Mouse (Mus musculus): ENCODE measurements around the gene Nfic. TPM values are rescaled to one million over a fixed set of nuclear protein-coding genes. Genes with fewer than 3 reads are reported as not detected.
A peak's percentile ranks its signal among the peaks of the same experiment; 100 is the strongest.

Gene Nfic
- polyA plus RNA-seq, 1 experiment from 2014 or later = 19.7 TPM

DNA sequence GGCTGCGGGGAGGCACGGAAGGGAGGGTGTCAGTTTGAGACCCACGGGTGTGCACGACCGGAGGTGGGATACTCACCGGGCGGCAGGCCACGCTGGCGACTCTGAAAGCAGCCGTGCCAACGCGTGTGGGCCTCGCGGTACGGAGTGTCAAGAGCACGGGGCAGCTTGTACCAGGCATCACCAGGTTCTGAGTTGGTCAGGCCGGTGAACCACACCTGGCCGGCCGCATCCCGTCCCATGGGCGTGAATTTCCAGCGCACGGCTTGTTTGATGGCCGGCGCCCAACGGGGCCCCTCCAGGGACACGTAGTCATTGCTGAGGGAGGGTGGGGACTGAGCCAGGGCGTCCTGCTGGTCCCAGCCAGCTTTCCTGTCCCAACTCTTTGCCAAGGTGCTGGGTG, 90.8 kb downstream of the Nfic start:
- Histone ChIP-seq H3K36me3 (peaks cover 36% of the 10 kb centered on the region), H3K27me3 (peaks cover 36% of the 10 kb centered on the region), H3K27ac (replicated peaks) (no peak overlapping the region), H3K4me1 (peaks cover 52% of the 10 kb centered on the region), H3K4me2 (replicated peaks) (peak overlapping the region; percentile 48), H3K9me3 (no peaks in the 10 kb centered on the region), H3K4me3 (peak overlapping the region; percentile 28), H3K9ac (replicated peaks) (no peak overlapping the region; the same call in 1 of the 2 replicates)
- WGBS = 11% methylated on average over 28 of the region's 28 CpGs
- no peak; the same call in 1 of the 2 replicates for ATAC-seq (ENCODE audit: low FRiP score, low read depth)

DNA sequence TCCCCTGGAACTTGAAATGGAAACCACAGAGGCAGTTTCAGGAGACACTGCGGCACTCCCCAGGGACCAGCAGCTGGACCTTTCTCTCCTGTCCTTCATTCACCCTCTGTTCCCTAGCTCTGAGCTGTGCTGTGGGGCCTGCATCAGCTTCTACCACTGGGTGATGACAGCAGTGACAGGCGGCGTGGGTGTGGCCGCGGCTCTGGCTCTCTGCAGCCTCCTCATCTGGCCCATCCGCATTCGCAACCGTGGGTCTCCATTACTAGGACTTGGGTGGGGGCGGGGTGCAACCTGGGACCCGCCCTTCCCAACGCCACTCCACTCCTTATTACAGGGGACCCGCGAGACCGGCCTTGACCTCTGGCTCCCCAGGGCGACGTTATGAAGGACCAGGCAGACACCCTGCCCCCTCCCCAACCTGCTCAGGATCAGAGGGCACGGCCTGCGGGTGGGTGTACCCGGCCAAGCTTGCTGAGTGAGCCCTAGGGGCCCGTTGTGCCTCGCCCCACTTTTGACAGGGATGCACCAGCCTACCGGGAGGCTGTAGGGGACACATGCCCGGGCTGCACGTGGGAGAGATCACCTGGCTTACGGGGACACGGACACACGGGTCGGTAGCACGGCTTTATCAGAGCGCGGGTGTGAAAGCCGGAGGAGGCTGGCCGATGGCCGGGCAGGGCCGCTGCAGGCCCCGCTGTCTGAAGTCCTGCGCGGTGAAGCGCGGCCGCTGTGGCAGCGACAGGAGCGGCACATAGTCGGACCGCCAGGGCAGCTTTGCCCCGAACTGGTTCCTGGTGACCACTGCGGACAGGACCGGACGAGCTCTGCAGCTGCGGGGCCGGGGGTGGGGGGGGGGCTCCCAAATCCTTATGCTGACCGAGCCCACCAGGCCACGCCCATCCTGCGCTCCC, 91.7 kb downstream of the Nfic start:
- Histone ChIP-seq H3K4me1 (peaks cover 62% of the 10 kb centered on the region), H3K9me3 (no peaks in the 10 kb centered on the region), H3K4me3 (peak overlapping the region; percentile 28), H3K27me3 (peaks cover 38% of the 10 kb centered on the region), H3K4me2 (replicated peaks) (peak overlapping the region; percentile 48), H3K27ac (replicated peaks) (no peak overlapping the region), H3K36me3 (peaks cover 27% of the 10 kb centered on the region), H3K9ac (replicated peaks) (peak overlapping the region; percentile 28; the same call in 1 of the 2 replicates)
- WGBS = 12% methylated on average over 49 of the region's 54 CpGs
- no peak for ATAC-seq (ENCODE audit: low FRiP score, low read depth)

- ATAC-seq (ENCODE audit: low FRiP score, low read depth) = no peak
- H3K9me3 ChIP-seq = no peaks in the 10 kb centered on the region
These were observed 93.0 kb downstream of the Nfic start for GRCm38 (mm10) chr10:81362336-81362949.

GRCm38 (mm10) chr10:81360721-81361120, 94.7 kb downstream of the Nfic start:
- 78% methylated on average over 8 of the region's 8 CpGs for whole genome bisulfite sequencing
- Histone ChIP-seq H3K9me3 (no peaks in the 10 kb centered on the region), H3K27me3 (peaks cover 56% of the 10 kb centered on the region), H3K36me3 (no peaks in the 10 kb centered on the region), H3K9ac (replicated peaks) (no peak overlapping the region), H3K4me3 (no peak overlapping the region), H3K4me2 (replicated peaks) (no peak overlapping the region), H3K4me1 (peaks cover 66% of the 10 kb centered on the region), H3K27ac (replicated peaks) (no peak overlapping the region)
- no peak for ATAC-seq (ENCODE audit: low FRiP score, low read depth)

More at GRCm38 (mm10) chr10:81362336-81362949, 93.0 kb downstream of the Nfic start:
- H3K27me3 ChIP-seq = peaks cover 50% of the 10 kb centered on the region
- H3K4me2 ChIP-seq (replicated peaks) = no peak overlapping the region
- no peak overlapping the region for H3K9ac ChIP-seq (replicated peaks)
- no peak overlapping the region for H3K27ac ChIP-seq (replicated peaks)
- WGBS = 80% methylated on average over 12 of the region's 12 CpGs
- H3K36me3 ChIP-seq = peaks cover 14% of the 10 kb centered on the region
- peaks cover 73% of the 10 kb centered on the region for H3K4me1 ChIP-seq
- H3K4me3 ChIP-seq = no peak overlapping the region

- Histone ChIP-seq H3K9me3 (no peaks in the 10 kb centered on the region), H3K4me3 (no peak overlapping the region), H3K27me3 (peaks cover 51% of the 10 kb centered on the region), H3K9ac (replicated peaks) (0 out of 2 replicates have a peak overlapping the region, but pooled peaks have one; percentile 15), H3K4me1 (peaks cover 48% of the 10 kb centered on the region), H3K36me3 (no peaks in the 10 kb centered on the region), H3K27ac (replicated peaks) (no peak overlapping the region), H3K4me2 (replicated peaks) (peak overlapping the region; percentile 99)
- WGBS = 56% methylated on average over 1 of the region's 1 CpGs
- ATAC-seq (ENCODE audit: low FRiP score, low read depth) = no peak
These were observed 96.6 kb downstream of the Nfic start for GRCm38 (mm10) chr10:81358841-81359240.

GRCm38 (mm10) chr10:81358209-81358608, 97.2 kb downstream of the Nfic start:
- H3K4me1 ChIP-seq = peaks cover 41% of the 10 kb centered on the region
- 22% methylated on average over 4 of the region's 4 CpGs for WGBS
- ATAC-seq (ENCODE audit: low FRiP score, low read depth) = no peak
- no peaks in the 10 kb centered on the region for H3K9me3 ChIP-seq
- H3K9ac ChIP-seq (replicated peaks) = peak overlapping the region; percentile 75
- no peak overlapping the region; the same call in 1 of the 2 replicates for H3K27ac ChIP-seq (replicated peaks)
- peak overlapping the region; percentile 71 for H3K4me3 ChIP-seq
- H3K27me3 ChIP-seq = peaks cover 45% of the 10 kb centered on the region
- H3K4me2 ChIP-seq (replicated peaks) = peak overlapping the region; percentile 99
- no peaks in the 10 kb centered on the region for H3K36me3 ChIP-seq

DNA sequence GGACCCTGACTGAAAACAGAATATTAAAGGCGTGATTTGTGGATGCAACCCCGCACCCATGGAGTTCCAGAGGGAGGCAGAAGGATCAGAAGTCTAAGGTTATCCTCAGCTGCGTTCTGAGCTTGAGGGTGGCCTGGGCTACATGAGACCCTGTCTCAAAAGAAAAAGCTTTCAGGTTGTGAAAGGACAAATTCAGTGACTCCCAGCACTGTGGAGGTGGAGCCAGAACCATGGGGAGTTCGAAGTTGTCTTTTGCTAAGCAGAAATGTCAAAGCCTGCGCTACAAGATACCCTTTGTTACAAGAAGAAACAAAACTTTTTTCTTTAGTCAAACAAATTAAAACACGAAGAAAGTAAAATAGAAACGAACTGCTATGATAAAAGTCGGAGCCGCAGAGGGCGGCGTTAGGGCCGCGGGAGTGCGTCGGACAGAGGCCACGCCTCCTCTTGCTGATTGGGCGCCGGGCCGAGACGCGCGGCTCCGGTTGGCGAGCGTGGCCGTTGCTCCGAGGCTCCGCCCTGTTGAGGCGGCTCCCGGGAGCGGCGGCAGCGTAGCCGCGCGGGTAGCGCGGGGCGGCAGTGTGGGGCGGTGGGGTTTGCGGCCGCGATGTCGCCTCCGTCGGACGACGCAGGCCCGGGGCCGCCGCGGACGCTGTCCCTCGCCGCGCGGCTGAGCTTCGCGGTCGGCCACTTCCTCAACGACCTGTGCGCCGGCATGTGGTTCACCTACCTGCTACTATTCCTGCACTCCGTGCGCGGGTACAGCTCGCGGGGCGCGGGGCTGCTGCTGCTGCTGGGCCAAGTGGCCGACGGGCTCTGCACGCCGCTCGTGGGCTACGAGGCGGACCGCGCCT, 98.2 kb downstream of the Nfic start, which contains the start of gene Mfsd12:
Gene Mfsd12 (plus strand): TSS at position 501 of the 854 bp plus-strand sequence.
- H3K36me3 ChIP-seq = no peaks in the 10 kb centered on the region
- no peak within 1 kb of the TSS; the same call in 1 of the 2 replicates for H3K27ac ChIP-seq (replicated peaks)
- H3K4me2 ChIP-seq (replicated peaks) = peak within 1 kb of the TSS; percentile 99
- 2% methylated on average over 79 of the region's 79 CpGs for WGBS
- H3K9me3 ChIP-seq = no peaks in the 10 kb centered on the region
- peak within 1 kb of the TSS; percentile 75 for H3K9ac ChIP-seq (replicated peaks)
- peaks cover 37% of the 10 kb centered on the region for H3K27me3 ChIP-seq
- ATAC-seq (ENCODE audit: low FRiP score, low read depth) = peak; percentile 92
- peak within 1 kb of the TSS; percentile 71 for H3K4me3 ChIP-seq
- peaks cover 35% of the 10 kb centered on the region for H3K4me1 ChIP-seq

- H3K27ac ChIP-seq (replicated peaks) = no peak overlapping the region
- H3K27me3 ChIP-seq = peaks cover 37% of the 10 kb centered on the region
- peak overlapping the region; percentile 99; the same call in 1 of the 2 replicates for H3K4me2 ChIP-seq (replicated peaks)
- peak overlapping the region; percentile 71; the same call in 1 of the 2 replicates for H3K4me3 ChIP-seq
- peaks cover 35% of the 10 kb centered on the region for H3K4me1 ChIP-seq
- no peaks in the 10 kb centered on the region for H3K9me3 ChIP-seq
- no peak overlapping the region for H3K9ac ChIP-seq (replicated peaks)
- 58% methylated on average over 12 of the region's 12 CpGs for WGBS
- H3K36me3 ChIP-seq = no peaks in the 10 kb centered on the region
- no peak for ATAC-seq (ENCODE audit: low FRiP score, low read depth)
These were observed 99.0 kb downstream of the Nfic start for GRCm38 (mm10) chr10:81356352-81356990.

GRCm38 (mm10) chr10:81355533-81355932, 99.9 kb downstream of the Nfic start:
- H3K27ac ChIP-seq (replicated peaks) = no peak overlapping the region
- no peak overlapping the region for H3K4me3 ChIP-seq
- no peak overlapping the region for H3K4me2 ChIP-seq (replicated peaks)
- H3K36me3 ChIP-seq = no peaks in the 10 kb centered on the region
- ATAC-seq (ENCODE audit: low FRiP score, low read depth) = no peak
- no peak overlapping the region; the same call in 1 of the 2 replicates for H3K9ac ChIP-seq (replicated peaks)
- peaks cover 37% of the 10 kb centered on the region for H3K27me3 ChIP-seq
- peaks cover 32% of the 10 kb centered on the region for H3K4me1 ChIP-seq
- WGBS = 88% methylated on average over 4 of the region's 4 CpGs
- no peaks in the 10 kb centered on the region for H3K9me3 ChIP-seq

- no peak overlapping the region for H3K27ac ChIP-seq (replicated peaks)
- ATAC-seq (ENCODE audit: low FRiP score, low read depth) = no peak
- H3K4me3 ChIP-seq = no peak overlapping the region
- 0 out of 2 replicates have a peak overlapping the region, but pooled peaks have one; percentile 20 for H3K9ac ChIP-seq (replicated peaks)
- peaks cover 26% of the 10 kb centered on the region for H3K4me1 ChIP-seq
- no peaks in the 10 kb centered on the region for H3K36me3 ChIP-seq
- WGBS = 68% methylated on average over 9 of the region's 9 CpGs
- H3K4me2 ChIP-seq (replicated peaks) = no peak overlapping the region
- no peaks in the 10 kb centered on the region for H3K9me3 ChIP-seq
- peaks cover 37% of the 10 kb centered on the region for H3K27me3 ChIP-seq
These were observed 100.5 kb downstream of the Nfic start for GRCm38 (mm10) chr10:81354738-81355477.

All from midbrain, embryonic 12.5 days (tissue).